Mouse (Mus musculus) gastrocnemius, adult 8-10 months (tissue): ENCODE data around the gene Eif4e3. TPM values are rescaled to one million over a fixed set of nuclear protein-coding genes. Genes with fewer than 3 reads are reported as not detected.

ENCODE experiments used
- total RNA-seq, 4 experiments: library from RNA; stranded (reverse); gene quantifications; 2 replicates each; pipeline ENCODE4 v1.2.4; 2022

The Eif4e3 gene
- total RNA-seq, 4 experiments from 2014 or later, result 30.8 to 37.5 (median 31.9) TPM

Other genes with a start within 250 kb of the Eif4e3 start
- gene Foxp1, start 144.1 kb downstream of the Eif4e3 start, total RNA-seq, result 10 to 100 TPM; 10.0 to 15.5 (median 13.9) TPM
- gene Gm20696, start within 50 bp of the Eif4e3 start, total RNA-seq, result 1 to 10 TPM in 1 of 4 experiments, under 1 TPM in 3; 0.72 to 1.3 (median 0.81) TPM
- under 1 TPM; 0.34 to 0.87 (median 0.66) TPM for gene Gpr27, start 25.9 kb upstream of the Eif4e3 start, total RNA-seq
- not detected for gene Prok2, start 59.6 kb upstream of the Eif4e3 start, total RNA-seq